Mouse (Mus musculus) hindbrain, embryonic 15.5 days (tissue): ENCODE results near the gene Dync1li1. TPM values are rescaled to one million over a fixed set of nuclear protein-coding genes. Genes with fewer than 3 reads are reported as not detected.
"Not testable (repeated sequence)": the region's sequence is repeated elsewhere in the genome, so short reads cannot be mapped to it uniquely, and the experiment has no call there.

Experiments
- ATAC-seq: fragments of 200-750 bp; cut with Nextera tagmentation; 2 replicates; pipeline ENCODE4 v1.8.0; 2017; ENCODE audit warnings: low read depth, moderate number of reproducible peaks, moderate TSS enrichment; ENCODE audit not compliant: low FRiP score
- H3K27ac ChIP-seq: fragments of 300-500 bp; sonication (generic); replicated peaks from 2 replicates; pipeline ENCODE4 v1.5.1; 2015; ENCODE audit warnings: mild to moderate bottlenecking, inconsistent platforms
- H3K27me3 ChIP-seq: fragments of 300-500 bp; sonication (generic); 2 replicates; pipeline ENCODE4 v1.6.1; 2015; ENCODE audit warnings: control low read depth, inconsistent platforms
- H3K36me3 ChIP-seq: fragments of 300-500 bp; sonication (generic); 2 replicates; pipeline ENCODE4 v1.6.1; 2015; ENCODE audit warnings: control low read depth, inconsistent platforms
- H3K4me1 ChIP-seq: fragments of 300-500 bp; sonication (generic); replicated peaks from 2 replicates; pipeline ENCODE4 v1.6.1; 2015; ENCODE audit warnings: control low read depth, inconsistent platforms
- H3K4me2 ChIP-seq: fragments of 300-500 bp; sonication (generic); 2 replicates; pipeline ENCODE4 v1.6.1; 2015; ENCODE audit warnings: moderate library complexity, mild to moderate bottlenecking, inconsistent platforms
- H3K4me3 ChIP-seq: fragments of 300-500 bp; sonication (generic); 2 replicates; pipeline ENCODE4 v1.5.1; 2015; ENCODE audit warnings: mild to moderate bottlenecking, inconsistent platforms
- H3K9ac ChIP-seq: fragments of 300-500 bp; sonication (generic); 2 replicates; pipeline ENCODE4 v1.6.1; 2015; ENCODE audit warnings: inconsistent platforms
- H3K9me3 ChIP-seq: fragments of 300-500 bp; sonication (generic); 2 replicates; pipeline ENCODE4 v1.6.1; 2016; ENCODE audit warnings: control low read depth, inconsistent platforms
- WGBS: fragments of 180-500 bp; shearing (Covaris S2); methylation state at CpG from one replicate; pipeline ENCODE4 v1.1.7; 2015; 5-methylcytosine and 5-hydroxymethylcytosine counted together
- polyA plus RNA-seq: library from polyadenylated mRNA; unstranded; fragments of >200 nt; fragmentation: Nextera tagmentation; extraction: Ambion mirVana; gene quantifications from 2 replicates; pipeline ENCODE4 v1.2.1, GENCODE M21; 2015

The Dync1li1 gene
- polyA plus RNA-seq, 1 experiment from 2014 or later = 139 TPM

GRCm38 (mm10) chr9:114701031-114701430, 12.4 kb downstream of the Dync1li1 start:
- Histone ChIP-seq H3K27me3 (no peaks in the 10 kb centered on the region), H3K9ac (no peak overlapping the region), H3K4me2 (no peak overlapping the region), H3K4me1 (no peaks in the 10 kb centered on the region), H3K4me3 (no peak overlapping the region), H3K27ac (no peak overlapping the region), H3K9me3 (no peaks in the 10 kb centered on the region), H3K36me3 (peaks cover 24% of the 10 kb centered on the region)
- ATAC-seq = no peak
- WGBS = 83% methylated on average over 2 of the region's 2 CpGs

DNA sequence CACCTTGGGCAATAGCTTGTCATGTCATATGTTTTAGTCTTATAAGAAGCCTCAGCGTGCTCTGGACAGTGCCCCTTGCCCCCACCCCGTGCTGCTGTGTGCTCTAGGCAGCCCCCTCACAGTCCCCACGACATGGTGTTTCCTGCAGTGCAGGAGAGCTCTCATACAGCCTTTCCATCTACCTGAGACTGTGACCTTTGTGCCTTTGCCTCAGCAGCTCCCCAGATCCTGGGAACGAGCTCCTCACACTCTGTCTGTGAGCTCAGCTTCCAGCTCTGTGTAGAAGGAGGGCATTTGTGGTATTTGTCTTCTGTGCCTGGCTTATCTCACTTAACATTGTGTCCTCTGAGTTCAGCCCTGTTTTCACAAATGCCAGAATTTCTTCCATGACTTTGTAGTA, 13.3 kb downstream of the Dync1li1 start:
- Histone ChIP-seq H3K9ac (no peak overlapping the region), H3K27me3 (no peaks in the 10 kb centered on the region), H3K9me3 (no peaks in the 10 kb centered on the region), H3K4me3 (no peak overlapping the region), H3K4me2 (no peak overlapping the region), H3K4me1 (no peaks in the 10 kb centered on the region), H3K36me3 (peaks cover 31% of the 10 kb centered on the region), H3K27ac (no peak overlapping the region)
- 85% methylated on average over 4 of the region's 4 CpGs for WGBS
- ATAC-seq = no peak

GRCm38 (mm10) chr9:114707805-114708204, 19.2 kb downstream of the Dync1li1 start:
- Histone ChIP-seq H3K4me2 (no peak overlapping the region), H3K27ac (no peak overlapping the region), H3K9ac (no peak overlapping the region), H3K9me3 (no peaks in the 10 kb centered on the region), H3K27me3 (no peaks in the 10 kb centered on the region), H3K4me1 (no peaks in the 10 kb centered on the region), H3K4me3 (no peak overlapping the region), H3K36me3 (peaks cover 54% of the 10 kb centered on the region)
- ATAC-seq = no peak
- WGBS = 98% methylated on average over 4 of the region's 4 CpGs

- Histone ChIP-seq H3K9ac (no peak overlapping the region), H3K4me1 (no peaks in the 10 kb centered on the region), H3K4me2 (no peak overlapping the region), H3K4me3 (no peak overlapping the region), H3K9me3 (no peaks in the 10 kb centered on the region), H3K27me3 (no peaks in the 10 kb centered on the region), H3K27ac (no peak overlapping the region), H3K36me3 (peaks cover 66% of the 10 kb centered on the region)
- no peak for ATAC-seq
- WGBS = 81% methylated on average over 7 of the region's 7 CpGs
These were observed 21.8 kb downstream of the Dync1li1 start for GRCm38 (mm10) chr9:114710345-114710744.

GRCm38 (mm10) chr9:114713481-114713880, 24.9 kb downstream of the Dync1li1 start:
- Histone ChIP-seq H3K36me3 (peaks cover 71% of the 10 kb centered on the region), H3K9ac (no peak overlapping the region), H3K27ac (no peak overlapping the region), H3K4me1 (no peaks in the 10 kb centered on the region), H3K9me3 (no peaks in the 10 kb centered on the region), H3K27me3 (no peaks in the 10 kb centered on the region), H3K4me2 (no peak overlapping the region), H3K4me3 (no peak overlapping the region)
- no peak for ATAC-seq
- WGBS = 95% methylated on average over 7 of the region's 7 CpGs

DNA sequence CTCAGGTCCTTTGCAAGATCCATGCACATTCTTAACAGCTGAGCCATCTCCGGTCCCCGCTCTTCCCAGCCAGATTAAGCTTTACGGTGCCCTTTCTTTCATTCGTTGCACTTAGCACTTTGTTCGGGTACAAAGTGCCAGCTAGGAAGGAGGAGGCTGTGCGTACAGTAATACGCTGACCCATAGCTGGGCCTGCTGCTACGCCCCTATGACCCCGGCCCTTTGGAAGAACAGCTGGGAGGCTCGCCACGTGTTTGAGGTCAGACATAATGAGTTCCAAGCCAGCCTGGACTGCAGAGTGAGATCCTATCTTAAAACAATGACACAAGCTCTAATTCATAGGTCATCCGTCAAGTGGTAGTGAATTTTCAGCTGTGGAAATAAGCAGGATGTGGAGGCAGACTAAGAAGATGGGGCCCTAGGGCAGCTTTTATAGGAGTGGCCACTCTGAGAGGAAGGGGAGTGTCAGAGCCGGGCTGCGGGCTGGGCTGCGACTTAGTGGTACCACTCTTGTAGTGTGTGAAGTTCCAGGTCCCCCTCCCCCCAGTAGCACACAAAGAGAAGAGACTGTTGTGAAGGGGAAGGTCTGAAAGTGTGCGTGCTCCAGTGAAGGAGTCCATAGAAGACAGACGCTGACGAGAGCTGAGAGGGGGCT, 28.2 kb downstream of the Dync1li1 start:
- Histone ChIP-seq H3K27ac (no peak overlapping the region), H3K4me2 (no peak overlapping the region), H3K9ac (no peak overlapping the region), H3K27me3 (no peaks in the 10 kb centered on the region), H3K4me3 (no peak overlapping the region), H3K36me3 (peaks cover 76% of the 10 kb centered on the region), H3K4me1 (no peaks in the 10 kb centered on the region), H3K9me3 (no peaks in the 10 kb centered on the region)
- ATAC-seq = no peak
- WGBS = 85% methylated on average over 18 of the region's 18 CpGs

DNA sequence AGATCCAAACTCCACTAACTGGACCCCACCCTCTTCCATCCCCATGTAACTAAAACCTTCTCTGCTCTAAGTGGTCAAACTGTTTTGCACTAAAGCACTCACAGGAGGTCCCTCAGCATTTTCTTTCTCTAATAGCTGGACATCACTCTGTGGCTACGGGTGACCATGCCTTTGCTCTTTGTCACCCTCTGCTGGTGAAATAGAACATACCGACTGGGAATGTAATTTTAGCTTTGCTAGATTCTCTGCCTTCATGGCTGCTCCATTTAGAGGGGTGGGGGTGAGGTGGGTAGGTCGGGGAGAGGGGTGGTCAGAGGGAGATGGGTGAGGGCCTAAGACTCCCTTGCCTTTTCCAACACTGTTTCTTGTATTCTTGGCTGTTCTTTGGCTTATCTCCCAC, 38.7 kb downstream of the Dync1li1 start:
- H3K9me3 ChIP-seq = no peaks in the 10 kb centered on the region
- H3K4me1 ChIP-seq = peaks cover 8% of the 10 kb centered on the region
- ATAC-seq = no peak
- no peak overlapping the region for H3K27ac ChIP-seq
- H3K36me3 ChIP-seq = peaks cover 31% of the 10 kb centered on the region
- H3K9ac ChIP-seq = no peak overlapping the region
- H3K27me3 ChIP-seq = no peaks in the 10 kb centered on the region
- 10% methylated on average over 3 of the region's 3 CpGs for WGBS
- no peak overlapping the region for H3K4me2 ChIP-seq
- H3K4me3 ChIP-seq = no peak overlapping the region

GRCm38 (mm10) chr9:114728432-114728831, 39.8 kb downstream of the Dync1li1 start:
- H3K4me1 ChIP-seq = peaks cover 15% of the 10 kb centered on the region
- H3K4me2 ChIP-seq, ATAC-seq, H3K4me3 ChIP-seq, H3K27ac ChIP-seq, H3K27me3 ChIP-seq, H3K9me3 ChIP-seq, H3K9ac ChIP-seq: not testable (repeated sequence)
- H3K36me3 ChIP-seq = peaks cover 21% of the 10 kb centered on the region
- 66% methylated on average over 2 of the region's 2 CpGs for WGBS

DNA sequence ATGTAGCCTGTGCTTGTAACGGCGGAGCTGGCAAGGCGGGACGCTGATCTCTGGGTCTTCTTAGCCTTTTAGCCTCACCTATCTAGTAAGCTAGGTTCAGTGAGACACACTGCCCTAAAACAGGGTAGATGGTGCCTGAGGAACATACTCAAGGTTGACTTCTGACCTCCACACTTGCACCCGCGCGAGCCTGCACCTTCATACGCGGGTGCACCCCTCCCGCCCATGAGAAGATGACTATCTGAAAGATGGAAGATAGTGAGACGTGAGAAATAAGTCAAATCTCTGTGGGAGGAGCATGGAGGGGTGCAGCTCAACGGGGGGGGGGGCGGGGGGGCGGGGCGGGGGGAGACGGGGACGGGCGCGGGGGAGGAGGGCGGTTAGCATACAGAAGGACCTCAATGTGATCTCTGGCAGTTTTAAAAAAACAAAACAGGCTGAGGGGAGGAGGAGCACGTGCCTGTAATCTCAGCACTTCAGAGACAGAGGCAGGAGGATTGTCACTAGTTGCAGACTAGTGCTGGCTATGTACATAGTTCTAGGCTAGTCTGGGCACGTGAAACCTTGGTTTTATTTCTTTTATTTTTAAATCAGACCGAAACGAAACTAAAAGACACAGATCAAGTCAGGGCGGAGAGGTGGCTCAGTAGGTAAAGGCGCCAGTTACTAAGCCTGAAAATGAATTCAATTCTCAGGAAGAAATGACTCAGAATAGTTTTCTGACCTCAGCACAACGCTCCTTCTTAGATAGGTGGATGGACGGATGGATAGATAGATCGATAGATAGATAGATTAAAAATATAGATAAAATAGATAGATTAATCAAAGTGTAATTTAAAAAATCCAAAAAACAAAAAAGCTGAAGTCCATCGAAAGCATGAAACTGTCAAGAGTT, 41.6 kb downstream of the Dync1li1 start:
- Histone ChIP-seq H3K4me2 (peak overlapping the region; percentile 72), H3K4me3 (peak overlapping the region; percentile 88), H3K9me3 (no peaks in the 10 kb centered on the region), H3K9ac (no peak overlapping the region), H3K36me3 (peaks cover 4% of the 10 kb centered on the region), H3K27ac (no peak overlapping the region), H3K4me1 (peaks cover 15% of the 10 kb centered on the region), H3K27me3 (no peaks in the 10 kb centered on the region)
- WGBS = 48% methylated on average over 22 of the region's 30 CpGs
- ATAC-seq = no peak

DNA sequence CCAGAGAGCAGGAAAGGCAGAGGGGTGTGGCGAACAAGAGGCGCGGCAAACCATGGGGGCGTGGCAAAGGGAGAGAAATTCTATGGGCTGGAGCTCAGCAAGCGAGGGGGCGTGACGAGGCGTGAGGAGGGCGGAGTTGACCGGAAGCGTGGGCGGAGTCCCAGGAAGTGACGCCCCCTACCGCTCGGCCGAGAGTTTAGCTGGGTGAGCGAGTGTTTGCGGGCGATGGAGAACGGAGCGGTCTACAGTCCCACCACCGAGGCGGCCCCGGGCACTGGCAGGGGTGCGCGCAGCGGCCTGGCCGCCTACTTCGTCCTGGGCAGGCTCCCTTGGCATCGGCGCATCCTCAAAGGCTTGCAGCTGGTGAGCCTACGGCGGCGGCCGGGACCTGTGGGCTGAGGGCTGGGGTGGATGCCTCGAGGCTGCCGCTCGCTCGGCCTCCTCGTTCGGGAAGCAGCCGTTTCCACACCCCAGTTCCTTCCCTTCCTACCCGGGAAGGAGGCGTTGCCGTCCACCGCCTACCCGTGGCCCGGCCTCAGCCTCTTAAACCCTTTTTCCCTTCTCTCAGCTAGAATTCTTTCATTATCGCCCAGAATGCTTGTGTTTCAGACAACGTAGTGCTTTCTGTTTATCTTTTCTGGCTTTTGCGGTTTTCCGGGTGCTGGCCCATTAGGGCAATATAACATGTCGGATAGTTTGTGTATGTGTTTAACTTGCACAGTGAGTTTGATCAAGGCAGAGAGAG, 42.6 kb downstream of the Dync1li1 start, which contains the start of gene Cmtm6:
TSS of gene Cmtm6 (plus strand) at position 106 of the 745 bp plus-strand sequence.
- Histone ChIP-seq H3K4me3 (peak within 1 kb of the TSS; percentile 88), H3K27me3 (no peaks in the 10 kb centered on the region), H3K4me2 (peak within 1 kb of the TSS; percentile 72), H3K9me3 (no peaks in the 10 kb centered on the region), H3K9ac (peak within 1 kb of the TSS; percentile 78), H3K36me3 (no peaks in the 10 kb centered on the region), H3K27ac (peak within 1 kb of the TSS; percentile 86), H3K4me1 (peaks cover 15% of the 10 kb centered on the region)
- WGBS = under 1% methylated on average over 51 of the region's 53 CpGs
- ATAC-seq = peak; percentile 94

- no peak for ATAC-seq
- WGBS = 72% methylated on average over 12 of the region's 12 CpGs
- Histone ChIP-seq H3K36me3 (no peaks in the 10 kb centered on the region), H3K4me2 (peak overlapping the region; percentile 72), H3K4me3 (peak overlapping the region; percentile 88), H3K27me3 (no peaks in the 10 kb centered on the region), H3K9me3 (no peaks in the 10 kb centered on the region), H3K4me1 (peaks cover 15% of the 10 kb centered on the region), H3K9ac (peak overlapping the region; percentile 78), H3K27ac (peak overlapping the region; percentile 86)
These were observed 43.5 kb downstream of the Dync1li1 start for GRCm38 (mm10) chr9:114731871-114732682.
